Mouse (Mus musculus) stomach, embryonic 16.5 days (tissue): Measurements from ENCODE around the gene Taz. TPM values are rescaled to one million over a fixed set of nuclear protein-coding genes. Genes with fewer than 3 reads are reported as not detected.

Source experiments
- ATAC-seq: fragments of 200-750 bp; cut with Nextera tagmentation; 2 replicates; pipeline ENCODE4 v1.8.0; 2017; ENCODE audit warnings: moderate number of reproducible peaks, moderate TSS enrichment; ENCODE audit not compliant: insufficient read depth, low FRiP score
- H3K27ac ChIP-seq: fragments of 300-500 bp; sonication (generic); 2 replicates; pipeline ENCODE4 v1.5.1; 2014; ENCODE audit warnings: low read length
- H3K27me3 ChIP-seq: fragments of 300-500 bp; sonication (generic); 2 replicates; pipeline ENCODE4 v1.6.1; 2014; ENCODE audit warnings: low read length, control low read depth, mixed read lengths; ENCODE audit not compliant: control insufficient read depth, insufficient read depth
- H3K36me3 ChIP-seq: fragments of 300-500 bp; sonication (generic); 2 replicates; pipeline ENCODE4 v1.6.1; 2014; ENCODE audit warnings: low read length; ENCODE audit not compliant: control insufficient read depth, insufficient read depth
- H3K4me1 ChIP-seq: fragments of 300-500 bp; sonication (generic); 2 replicates; pipeline ENCODE4 v1.6.1; 2014; ENCODE audit warnings: low read length, control low read depth, mixed read lengths; ENCODE audit not compliant: control insufficient read depth, insufficient read depth
- H3K4me2 ChIP-seq: fragments of 300-500 bp; sonication (generic); 2 replicates; pipeline ENCODE4 v1.6.1; 2014; ENCODE audit warnings: low read depth, low read length, mixed read lengths
- H3K4me3 ChIP-seq: fragments of 300-500 bp; sonication (generic); replicated peaks from 2 replicates; pipeline ENCODE4 v1.5.1; 2014; ENCODE audit warnings: mild to moderate bottlenecking, low read length
- H3K9ac ChIP-seq: fragments of 300-500 bp; sonication (generic); 2 replicates; pipeline ENCODE4 v1.6.1; 2014; ENCODE audit warnings: low read length
- H3K9me3 ChIP-seq: fragments of 300-500 bp; sonication (generic); replicated peaks from 2 replicates; pipeline ENCODE4 v1.6.1; 2016; ENCODE audit warnings: low read length, control low read depth; ENCODE audit not compliant: control insufficient read depth
- WGBS: fragments of 180-500 bp; shearing (Covaris S2); extraction: QIAGEN DNeasy Blood & Tissue Kit; methylation state at CpG from one replicate; pipeline ENCODE4 v1.1.7; 2014; 5-methylcytosine and 5-hydroxymethylcytosine counted together
- polyA plus RNA-seq: library from polyadenylated mRNA; unstranded; fragments of >200 nt; fragmentation: Nextera tagmentation; extraction: Ambion mirVana; gene quantifications from 2 replicates; pipeline ENCODE4 v1.2.1, GENCODE M21; 2015

The Taz gene
- polyA plus RNA-seq, 1 experiment from 2014 or later: 79.1 TPM

DNA sequence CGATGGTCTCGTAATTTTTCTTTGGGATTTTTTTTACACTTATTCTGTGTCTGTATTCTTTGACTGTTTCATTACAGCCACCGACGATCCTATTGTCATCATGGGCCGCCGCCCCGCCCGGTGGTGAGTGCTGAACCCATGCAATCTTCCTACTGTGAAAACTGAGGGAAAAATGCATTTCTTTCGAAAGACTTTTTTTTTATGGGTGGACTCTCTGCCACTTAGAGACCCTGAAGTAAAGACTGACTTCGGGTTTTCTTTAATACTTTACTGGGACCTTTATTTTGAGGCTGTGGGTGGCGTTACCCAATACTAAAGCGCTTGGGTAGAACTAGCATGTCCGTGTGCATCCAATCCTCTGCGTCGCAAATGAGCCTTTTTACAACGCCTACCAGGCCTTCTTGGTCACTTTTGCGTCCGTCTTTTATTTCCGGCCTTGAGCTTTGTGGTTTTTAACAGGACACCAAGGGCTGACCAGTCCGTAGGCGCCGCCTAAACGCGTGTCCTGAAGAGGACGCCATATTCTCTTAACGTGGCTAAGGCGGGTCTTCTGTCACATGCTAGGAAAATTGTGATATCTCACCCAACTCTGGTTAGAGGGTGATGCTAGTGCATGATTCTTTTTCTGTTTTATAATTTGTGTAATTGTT lies 10.7 kb upstream of the Taz start:
- Histone ChIP-seq H3K4me2 (peak overlapping the region; percentile 55), H3K36me3 (no peaks in the 10 kb centered on the region), H3K9ac (peak overlapping the region; percentile 81), H3K27ac (peak overlapping the region; percentile 52), H3K27me3 (no peaks in the 10 kb centered on the region), H3K4me1 (no peaks in the 10 kb centered on the region), H3K9me3 (no peaks in the 10 kb centered on the region), H3K4me3 (peak overlapping the region; percentile 50)
- no peak for ATAC-seq
- whole genome bisulfite sequencing: 20% methylated on average over 27 of the region's 27 CpGs

DNA sequence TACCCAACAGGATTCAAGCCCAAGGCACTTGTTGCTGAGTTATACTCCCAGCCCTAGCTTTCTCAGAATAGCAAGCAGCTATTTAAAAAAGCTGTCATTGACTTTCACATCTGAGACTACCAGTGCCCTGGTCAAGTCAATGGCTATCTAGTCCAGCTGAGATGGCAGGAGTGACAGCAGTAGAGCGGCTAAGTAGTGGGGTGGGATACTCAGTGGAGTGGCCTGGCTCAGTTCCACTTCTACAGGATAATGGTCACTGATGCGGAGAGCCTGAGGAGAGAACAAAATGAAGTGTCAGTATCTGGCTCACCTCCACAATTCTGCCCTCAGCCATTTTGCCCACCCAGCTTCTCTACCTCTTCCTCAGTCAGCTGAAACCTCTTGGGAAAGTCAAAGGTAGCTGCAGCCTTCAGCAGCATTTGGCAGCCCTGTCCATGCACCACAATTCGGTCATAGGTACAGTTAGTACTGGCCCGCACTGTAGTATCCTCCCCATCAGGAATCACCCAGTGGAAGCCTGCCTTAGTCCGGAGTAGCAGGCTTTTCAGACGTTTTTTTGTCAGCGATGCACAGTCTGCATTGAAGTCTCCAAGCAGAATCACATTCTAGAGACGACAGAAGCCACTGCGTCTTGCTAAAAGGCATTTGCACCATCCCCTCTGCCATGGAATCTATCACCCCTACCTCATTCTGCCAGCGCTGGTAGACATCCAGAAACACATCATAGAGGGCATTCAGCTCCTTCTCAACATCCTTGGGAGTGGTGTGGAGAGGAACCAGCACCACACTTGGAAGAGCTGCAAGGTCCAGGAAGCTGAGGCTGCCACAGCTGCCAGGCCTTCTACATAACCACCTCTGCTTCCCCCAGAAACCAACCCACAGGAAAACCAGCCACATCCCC lies 8.0 kb upstream of the Taz start:
- H3K9ac ChIP-seq: no peak overlapping the region
- no peak overlapping the region for H3K4me2 ChIP-seq
- H3K27me3 ChIP-seq: no peaks in the 10 kb centered on the region
- no peaks in the 10 kb centered on the region for H3K9me3 ChIP-seq
- WGBS: 34% methylated on average over 10 of the region's 10 CpGs
- H3K27ac ChIP-seq: no peak overlapping the region; the same call in 1 of the 2 replicates
- H3K36me3 ChIP-seq: no peaks in the 10 kb centered on the region
- no peaks in the 10 kb centered on the region for H3K4me1 ChIP-seq
- H3K4me3 ChIP-seq: no peak overlapping the region
- no peak for ATAC-seq

GRCm38 (mm10) chrX:74277916-74278315 lies 3.8 kb upstream of the Taz start:
- Histone ChIP-seq H3K9me3 (no peaks in the 10 kb centered on the region), H3K27ac (no peak overlapping the region), H3K9ac (no peak overlapping the region), H3K4me1 (no peaks in the 10 kb centered on the region), H3K4me3 (no peak overlapping the region), H3K27me3 (no peaks in the 10 kb centered on the region), H3K36me3 (no peaks in the 10 kb centered on the region), H3K4me2 (no peak overlapping the region)
- no peak for ATAC-seq
- WGBS: 73% methylated on average over 8 of the region's 8 CpGs

GRCm38 (mm10) chrX:74281041-74281731 lies 526 bp upstream of the Taz start:
- Histone ChIP-seq H3K9me3 (no peaks in the 10 kb centered on the region), H3K27ac (peak overlapping the region; percentile 93), H3K4me3 (peak overlapping the region; percentile 53), H3K9ac (peak overlapping the region; percentile 70), H3K4me1 (peaks cover 6% of the 10 kb centered on the region; the same call in 1 of the 2 replicates), H3K27me3 (no peaks in the 10 kb centered on the region), H3K36me3 (no peaks in the 10 kb centered on the region), H3K4me2 (peak overlapping the region; percentile 65)
- 8% methylated on average over 14 of the region's 14 CpGs for WGBS
- 0 out of 2 replicates have a peak, but pooled peaks have one; percentile 5 for ATAC-seq

DNA sequence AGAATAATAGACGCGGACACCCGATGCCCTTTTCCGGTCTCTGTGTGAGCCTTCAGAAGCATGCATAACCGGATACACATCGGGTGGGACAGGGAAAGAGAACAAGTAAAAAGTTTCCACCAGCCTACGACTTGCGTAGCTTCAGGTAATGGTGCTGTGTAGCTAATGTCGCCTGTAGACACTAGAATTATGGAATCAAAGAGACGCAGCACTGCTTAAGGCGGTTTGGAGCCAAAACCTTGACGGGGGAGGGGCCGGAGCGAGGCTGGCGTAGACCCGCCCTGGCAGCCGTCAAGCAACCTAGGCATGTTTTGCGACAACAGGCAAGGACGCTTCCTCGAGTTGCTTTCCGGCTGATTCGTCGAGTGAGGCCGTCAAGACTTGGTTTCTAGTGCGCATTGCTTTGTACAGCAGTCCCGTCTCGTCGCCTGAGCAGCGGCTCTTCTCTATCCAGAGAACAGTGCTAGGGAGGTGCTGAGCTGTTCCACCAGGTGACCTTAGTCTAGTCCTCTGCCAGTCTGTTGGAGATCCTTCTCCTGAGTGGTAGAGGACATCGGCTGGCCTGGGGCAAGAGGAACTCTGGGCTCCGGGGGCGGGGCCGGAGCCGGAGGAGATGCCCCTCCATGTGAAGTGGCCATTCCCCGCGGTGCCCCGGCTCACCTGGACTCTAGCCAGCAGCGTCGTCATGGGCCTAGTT lies 831 bp downstream of the Taz start:
- Histone ChIP-seq H3K4me2 (peak overlapping the region; percentile 65), H3K36me3 (no peaks in the 10 kb centered on the region), H3K4me3 (peak overlapping the region; percentile 53), H3K27me3 (no peaks in the 10 kb centered on the region), H3K27ac (peak overlapping the region; percentile 93), H3K9ac (peak overlapping the region; percentile 68), H3K9me3 (no peaks in the 10 kb centered on the region), H3K4me1 (peaks cover 6% of the 10 kb centered on the region; the same call in 1 of the 2 replicates)
- 19% methylated on average over 39 of the region's 39 CpGs for WGBS
- peak; percentile 72 for ATAC-seq

DNA sequence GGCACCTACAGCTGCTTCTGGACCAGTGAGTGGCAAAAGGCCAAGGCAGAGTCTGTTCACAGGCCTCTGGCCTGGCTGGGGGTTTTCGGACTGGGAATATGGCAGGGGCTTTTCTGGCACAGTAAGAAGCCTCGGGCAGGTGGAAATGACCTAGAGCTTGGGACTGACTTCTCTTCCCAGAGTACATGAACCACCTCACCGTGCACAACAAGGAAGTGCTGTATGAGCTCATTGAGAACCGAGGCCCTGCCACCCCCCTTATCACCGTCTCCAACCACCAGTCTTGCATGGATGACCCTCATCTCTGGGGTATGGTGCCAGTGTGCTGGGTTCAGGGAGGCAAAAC lies 1.4 kb downstream of the Taz start:
- no peaks in the 10 kb centered on the region for H3K27me3 ChIP-seq
- H3K4me1 ChIP-seq: peaks cover 6% of the 10 kb centered on the region; the same call in 1 of the 2 replicates
- H3K27ac ChIP-seq: peak overlapping the region; percentile 93
- peak overlapping the region; percentile 68 for H3K9ac ChIP-seq
- H3K4me3 ChIP-seq: peak overlapping the region; percentile 53
- WGBS: 29% methylated on average over 5 of the region's 5 CpGs
- ATAC-seq: no peak
- H3K4me2 ChIP-seq: peak overlapping the region; percentile 61
- H3K36me3 ChIP-seq: no peaks in the 10 kb centered on the region
- no peaks in the 10 kb centered on the region for H3K9me3 ChIP-seq

GRCm38 (mm10) chrX:74293431-74293830 lies 11.7 kb downstream of the Taz start:
- ATAC-seq: no peak
- H3K4me2 ChIP-seq: no peak overlapping the region
- H3K9me3 ChIP-seq: no peaks in the 10 kb centered on the region
- WGBS: 63% methylated on average over 4 of the region's 4 CpGs
- no peaks in the 10 kb centered on the region for H3K27me3 ChIP-seq
- H3K36me3 ChIP-seq: peaks cover 4% of the 10 kb centered on the region; the same call in 1 of the 2 replicates
- H3K4me1 ChIP-seq: 0 out of 2 replicates have a peak, but pooled peaks cover 2% of the 10 kb centered on the region
- H3K9ac ChIP-seq: no peak overlapping the region
- H3K4me3 ChIP-seq: no peak overlapping the region
- H3K27ac ChIP-seq: no peak overlapping the region

DNA sequence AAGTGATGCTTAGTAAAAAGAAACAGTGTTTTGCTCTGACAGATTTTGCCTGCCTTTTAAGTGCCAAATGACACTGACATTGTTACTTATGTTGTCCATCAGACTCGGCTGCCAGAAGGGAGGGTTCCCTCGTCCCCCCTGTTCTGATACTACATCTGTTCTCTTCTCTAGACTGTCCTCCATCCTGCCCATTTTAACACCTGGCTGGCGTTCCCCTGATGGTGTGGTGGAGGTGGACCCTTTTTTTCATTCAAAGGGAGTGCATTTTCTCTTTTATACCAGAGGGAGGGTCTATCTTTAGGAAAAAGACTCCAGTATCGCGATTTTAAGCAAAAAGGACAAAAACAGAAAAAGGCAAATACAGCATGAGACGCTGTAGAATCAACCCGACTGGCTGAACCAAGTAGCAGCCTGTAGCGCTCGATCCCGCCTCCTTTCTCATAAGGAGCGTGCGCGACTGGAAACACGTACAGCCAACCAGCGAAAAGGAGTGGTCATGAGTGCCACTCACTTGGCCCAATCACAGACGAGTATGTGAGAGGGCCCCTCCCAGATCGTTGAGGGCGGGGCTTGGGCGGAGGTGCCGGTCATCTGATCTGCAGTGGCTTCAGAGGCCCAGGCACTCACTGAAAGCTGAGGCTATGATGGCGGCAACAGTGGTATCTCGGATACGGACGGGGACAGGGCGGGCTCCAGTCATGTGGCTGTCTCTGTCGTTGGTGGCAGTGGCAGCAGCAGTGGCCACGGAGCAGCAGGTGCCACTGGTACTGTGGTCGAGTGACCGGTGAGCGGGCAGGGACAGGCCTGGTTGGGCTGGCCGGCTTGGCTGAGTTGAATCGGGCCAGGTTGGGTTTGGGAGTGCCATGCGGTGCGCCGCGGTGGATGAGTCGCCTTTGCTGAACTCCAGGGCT lies 15.1 kb downstream of the Taz start, which contains the start of gene Atp6ap1:
Gene Atp6ap1, plus strand, starts transcription at position 560 of the 911 bp plus-strand sequence.
- Histone ChIP-seq H3K4me2 (peak within 1 kb of the TSS; percentile 69), H3K27ac (peak within 1 kb of the TSS; percentile 66), H3K27me3 (no peaks in the 10 kb centered on the region), H3K36me3 (no peaks in the 10 kb centered on the region), H3K9ac (peak within 1 kb of the TSS; percentile 79), H3K4me3 (peak within 1 kb of the TSS; percentile 65), H3K9me3 (no peaks in the 10 kb centered on the region), H3K4me1 (0 out of 2 replicates have a peak, but pooled peaks cover 2% of the 10 kb centered on the region)
- WGBS: 11% methylated on average over 37 of the region's 37 CpGs
- peak; percentile 99 for ATAC-seq
